Mouse (Mus musculus): ENCODE results near the gene Mog. TPM values are rescaled to one million over a fixed set of nuclear protein-coding genes. Genes with fewer than 3 reads are reported as not detected.
A peak's percentile ranks its signal among the peaks of the same experiment; 100 is the strongest.
"Not testable (repeated sequence)": the region's sequence is repeated elsewhere in the genome, so short reads cannot be mapped to it uniquely, and the experiment has no call there.

The Mog gene
- polyA plus RNA-seq, 1 experiment from 2014 or later = not detected

DNA sequence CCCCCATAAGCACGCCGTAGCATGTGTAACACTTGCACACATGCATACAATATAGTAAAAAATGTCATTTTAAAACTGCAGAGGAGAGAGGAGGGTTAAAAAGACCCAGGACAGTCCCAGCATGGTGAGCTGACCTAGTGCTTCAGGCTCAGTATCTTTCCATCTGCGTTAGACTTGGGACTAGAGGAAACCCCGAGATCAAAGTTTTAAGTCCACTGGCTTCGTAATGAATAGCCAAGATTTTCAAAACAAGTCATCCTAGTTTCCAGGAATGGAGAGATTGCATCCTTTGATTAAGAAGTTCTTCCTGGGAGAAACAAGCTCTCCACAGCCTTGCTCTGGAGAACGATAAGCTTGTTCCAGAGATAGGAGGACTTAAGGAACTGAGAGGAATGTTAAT, 15.0 kb downstream of the Mog start:
- H3K9me3 ChIP-seq = no peaks in the 10 kb centered on the region
- no peak overlapping the region for H3K4me3 ChIP-seq
- no peaks in the 10 kb centered on the region for H3K27me3 ChIP-seq
- no peak overlapping the region for H3K27ac ChIP-seq
- 83% methylated on average over 6 of the region's 6 CpGs for WGBS
- peaks cover 5% of the 10 kb centered on the region for H3K4me1 ChIP-seq
- peaks cover 51% of the 10 kb centered on the region for H3K36me3 ChIP-seq
- no peak overlapping the region for H3K9ac ChIP-seq
- no peak for ATAC-seq (ENCODE audit: insufficient number of reproducible peaks, low FRiP score, low TSS enrichment, low read depth)
- no peak overlapping the region for H3K4me2 ChIP-seq

GRCm38 (mm10) chr17:37003366-37003765, 19.8 kb downstream of the Mog start:
- 41% methylated on average over 4 of the region's 4 CpGs for WGBS
- Histone ChIP-seq H3K27ac (peak overlapping the region; percentile 91; the same call in 1 of the 2 replicates), H3K4me2 (peak overlapping the region; percentile 82), H3K4me1 (peaks cover 7% of the 10 kb centered on the region), H3K9me3 (no peaks in the 10 kb centered on the region), H3K9ac (peak overlapping the region; percentile 75; the same call in 1 of the 2 replicates), H3K4me3 (peak overlapping the region; percentile 75), H3K27me3 (no peaks in the 10 kb centered on the region), H3K36me3 (peaks cover 25% of the 10 kb centered on the region)
- ATAC-seq (ENCODE audit: insufficient number of reproducible peaks, low FRiP score, low TSS enrichment, low read depth) = no peak

GRCm38 (mm10) chr17:37002364-37003330, 20.6 kb downstream of the Mog start:
- Histone ChIP-seq H3K27me3 (no peaks in the 10 kb centered on the region), H3K27ac (peak overlapping the region; percentile 91), H3K36me3 (peaks cover 18% of the 10 kb centered on the region), H3K4me2 (peak overlapping the region; percentile 82), H3K4me3 (peak overlapping the region; percentile 75), H3K9me3 (no peaks in the 10 kb centered on the region), H3K9ac (peak overlapping the region; percentile 75), H3K4me1 (peaks cover 7% of the 10 kb centered on the region)
- under 1% methylated on average over 49 of the region's 49 CpGs for WGBS
- ATAC-seq (ENCODE audit: insufficient number of reproducible peaks, low FRiP score, low TSS enrichment, low read depth) = peak; percentile 89

DNA sequence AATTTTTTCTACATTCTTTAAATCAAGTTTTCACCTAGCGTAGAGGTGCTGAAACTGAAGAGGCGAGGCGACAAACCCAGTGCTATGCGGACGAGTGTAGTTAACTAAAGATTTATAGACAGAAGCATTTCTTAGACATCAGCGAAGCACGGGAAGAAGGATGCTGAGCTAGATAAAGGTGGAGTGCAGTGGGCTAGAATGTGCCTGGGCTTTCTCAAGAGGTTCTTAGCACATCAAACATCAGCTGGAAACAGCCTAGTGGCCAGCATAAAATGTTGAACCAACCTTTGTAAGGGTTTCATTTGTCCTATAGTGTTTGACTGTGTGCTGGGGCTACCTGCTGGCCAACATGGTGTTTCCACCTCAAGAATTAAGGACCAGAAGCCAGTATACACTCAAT, 22.3 kb downstream of the Mog start, which contains the start of gene Zfp57:
Zfp57 (plus strand) TSS at position 301 of the 400 bp plus-strand sequence.
- ATAC-seq (ENCODE audit: insufficient number of reproducible peaks, low FRiP score, low TSS enrichment, low read depth) = no peak
- 91% methylated on average over 7 of the region's 7 CpGs for WGBS
- no peak within 1 kb of the TSS for H3K9ac ChIP-seq

DNA sequence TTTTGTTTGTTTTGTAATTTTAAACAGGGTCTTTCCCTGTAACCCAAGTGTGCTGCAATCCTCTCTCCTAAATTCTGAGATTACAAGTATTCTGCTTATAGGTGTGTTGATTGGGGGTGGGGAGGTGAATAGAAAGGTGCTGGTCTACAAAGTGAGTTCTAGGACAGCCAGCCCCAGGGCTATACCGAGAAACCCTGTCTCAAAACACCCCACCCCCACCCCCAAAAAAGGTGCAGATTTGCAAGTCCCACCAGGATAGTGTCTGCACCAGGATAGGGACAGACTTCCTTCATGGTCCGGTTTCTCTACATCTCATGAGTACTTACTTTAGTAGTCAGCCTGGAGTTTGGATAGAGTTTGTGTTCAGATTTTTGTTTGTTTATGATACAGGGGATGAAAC, 24.7 kb downstream of the Mog start:
- WGBS = 74% methylated on average over 2 of the region's 2 CpGs
- Histone ChIP-seq H3K4me2 (no peak overlapping the region), H3K9ac (no peak overlapping the region), H3K27me3 (no peaks in the 10 kb centered on the region), H3K9me3 (no peaks in the 10 kb centered on the region), H3K36me3 (no peaks in the 10 kb centered on the region), H3K4me1 (peaks cover 4% of the 10 kb centered on the region), H3K4me3 (no peak overlapping the region), H3K27ac (no peak overlapping the region)
- no peak for ATAC-seq (ENCODE audit: insufficient number of reproducible peaks, low FRiP score, low TSS enrichment, low read depth)

More for the DNA sequence above, 22.3 kb downstream of the Mog start, which contains the start of gene Zfp57:
- no peaks in the 10 kb centered on the region for H3K9me3 ChIP-seq
- no peak within 1 kb of the TSS for H3K27ac ChIP-seq
- peak within 1 kb of the TSS; percentile 82 for H3K4me2 ChIP-seq
- peaks cover 7% of the 10 kb centered on the region for H3K4me1 ChIP-seq
- peaks cover 2% of the 10 kb centered on the region for H3K36me3 ChIP-seq
- peak within 1 kb of the TSS; percentile 75 for H3K4me3 ChIP-seq
- H3K27me3 ChIP-seq = no peaks in the 10 kb centered on the region

GRCm38 (mm10) chr17:36997033-36997735, 26.0 kb downstream of the Mog start:
- ATAC-seq (ENCODE audit: insufficient number of reproducible peaks, low FRiP score, low TSS enrichment, low read depth) = no peak
- H3K36me3 ChIP-seq = no peaks in the 10 kb centered on the region
- no peak overlapping the region for H3K4me2 ChIP-seq
- no peak overlapping the region for H3K9ac ChIP-seq
- H3K4me1 ChIP-seq = no peaks in the 10 kb centered on the region
- WGBS = 26% methylated on average over 7 of the region's 7 CpGs
- H3K4me3 ChIP-seq = no peak overlapping the region
- no peaks in the 10 kb centered on the region for H3K27me3 ChIP-seq
- H3K27ac ChIP-seq = no peak overlapping the region
- H3K9me3 ChIP-seq = no peaks in the 10 kb centered on the region

GRCm38 (mm10) chr17:36995448-36995847, 27.8 kb downstream of the Mog start:
- Histone ChIP-seq H3K27ac (no peak overlapping the region), H3K4me2 (no peak overlapping the region), H3K27me3 (0 out of 2 replicates have a peak, but pooled peaks cover 4% of the 10 kb centered on the region), H3K36me3 (no peaks in the 10 kb centered on the region), H3K9ac (no peak overlapping the region), H3K4me1 (no peaks in the 10 kb centered on the region), H3K4me3 (no peak overlapping the region), H3K9me3 (no peaks in the 10 kb centered on the region)
- 82% methylated on average over 3 of the region's 3 CpGs for WGBS
- no peak for ATAC-seq (ENCODE audit: insufficient number of reproducible peaks, low FRiP score, low TSS enrichment, low read depth)

GRCm38 (mm10) chr17:36994528-36994927, 28.7 kb downstream of the Mog start:
- 96% methylated on average over 2 of the region's 2 CpGs for WGBS
- Histone ChIP-seq H3K4me3 (no peak overlapping the region), H3K4me2 (no peak overlapping the region), H3K9me3 (no peaks in the 10 kb centered on the region), H3K4me1 (no peaks in the 10 kb centered on the region), H3K36me3 (no peaks in the 10 kb centered on the region), H3K9ac (no peak overlapping the region), H3K27me3 (0 out of 2 replicates have a peak, but pooled peaks cover 6% of the 10 kb centered on the region), H3K27ac (no peak overlapping the region)
- no peak for ATAC-seq (ENCODE audit: insufficient number of reproducible peaks, low FRiP score, low TSS enrichment, low read depth)

GRCm38 (mm10) chr17:36993770-36994325, 29.4 kb downstream of the Mog start:
- H3K4me3 ChIP-seq = no peak overlapping the region
- WGBS = 88% methylated on average over 4 of the region's 4 CpGs
- H3K4me1 ChIP-seq = no peaks in the 10 kb centered on the region
- no peaks in the 10 kb centered on the region for H3K9me3 ChIP-seq
- H3K9ac ChIP-seq = no peak overlapping the region
- peaks cover 12% of the 10 kb centered on the region for H3K27me3 ChIP-seq
- no peak for ATAC-seq (ENCODE audit: insufficient number of reproducible peaks, low FRiP score, low TSS enrichment, low read depth)
- no peaks in the 10 kb centered on the region for H3K36me3 ChIP-seq
- no peak overlapping the region for H3K27ac ChIP-seq
- no peak overlapping the region for H3K4me2 ChIP-seq

GRCm38 (mm10) chr17:36992336-36993104, 30.7 kb downstream of the Mog start:
- Histone ChIP-seq H3K9me3 (no peaks in the 10 kb centered on the region), H3K4me2 (no peak overlapping the region), H3K27me3 (peaks cover 26% of the 10 kb centered on the region), H3K9ac (no peak overlapping the region), H3K27ac (no peak overlapping the region), H3K4me1 (0 out of 2 replicates have a peak, but pooled peaks cover 3% of the 10 kb centered on the region), H3K36me3 (no peaks in the 10 kb centered on the region), H3K4me3 (no peak overlapping the region)
- WGBS = 56% methylated on average over 3 of the region's 3 CpGs
- no peak for ATAC-seq (ENCODE audit: insufficient number of reproducible peaks, low FRiP score, low TSS enrichment, low read depth)

DNA sequence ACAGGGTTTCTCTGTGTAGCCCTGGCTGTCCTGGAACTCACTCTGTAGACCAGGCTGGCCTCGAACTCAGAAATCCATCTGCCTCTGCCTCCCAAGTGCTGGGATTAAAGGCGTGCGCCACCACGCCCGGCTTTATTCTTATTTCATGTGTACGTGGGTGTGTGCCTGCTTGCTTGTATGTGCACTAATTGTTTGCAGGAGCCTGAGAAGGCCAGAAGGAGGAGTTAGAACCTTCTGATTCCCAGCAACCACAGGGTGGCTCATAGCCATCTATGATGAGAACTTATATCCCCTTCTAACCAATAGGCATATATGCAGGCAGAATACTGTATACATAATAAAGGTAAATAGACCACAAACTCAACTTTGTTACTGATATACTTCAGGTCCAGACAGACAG, 32.6 kb downstream of the Mog start:
- H3K27me3 ChIP-seq = peaks cover 31% of the 10 kb centered on the region
- ATAC-seq (ENCODE audit: insufficient number of reproducible peaks, low FRiP score, low TSS enrichment, low read depth); H3K9me3 ChIP-seq; H3K4me1 ChIP-seq; H3K36me3 ChIP-seq; H3K4me3 ChIP-seq; H3K27ac ChIP-seq; H3K9ac ChIP-seq; H3K4me2 ChIP-seq: not testable (repeated sequence)
- WGBS = 91% methylated on average over 6 of the region's 6 CpGs

All from limb, embryonic 15.5 days (tissue).